16 mouse cellular contexts compared by ENCODE assay signal in the genomic region with DNA sequence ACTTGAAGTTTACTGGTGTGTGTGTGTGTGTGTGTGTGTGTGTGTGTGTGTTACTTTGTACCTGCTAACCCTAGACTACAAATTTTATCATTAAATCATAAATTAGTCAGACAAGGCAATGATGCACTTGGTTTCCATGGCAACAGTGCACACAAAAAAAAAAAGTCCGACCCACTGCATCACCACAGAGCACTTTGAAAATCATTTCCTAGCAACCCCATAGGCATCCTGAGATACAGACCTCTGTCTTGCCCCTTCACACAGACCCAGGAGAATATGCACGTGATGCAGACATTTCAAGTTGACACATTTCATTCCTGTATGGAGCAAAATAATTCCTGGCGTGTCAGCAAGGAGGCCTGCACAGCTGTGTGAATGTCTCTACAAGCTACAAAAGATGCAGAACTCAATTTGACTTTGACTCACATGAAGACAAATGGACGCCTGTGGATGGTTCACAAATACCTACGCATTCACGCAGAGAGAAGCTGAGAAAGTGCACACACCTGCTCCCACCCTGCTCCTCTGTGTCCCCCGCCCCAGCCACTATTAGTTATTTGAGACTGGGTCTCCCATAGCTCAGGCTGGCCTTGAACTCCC. TPM values are rescaled to one million over a fixed set of nuclear protein-coding genes. Genes with fewer than 3 reads are reported as not detected.
A peak's percentile ranks its signal among the peaks of the same experiment; 100 is the strongest.
DNase-seq lines count a peak whose midpoint lies in the region; ATAC-seq lines count a peak whose summit lies in the region.
"Had no signal": no experiment of that assay in that cellular context is flagged by ENCODE, and none has a peak within 500 bp of the region (broad histone marks: within the 10 kb centered on the region; RNA-seq: fewer than 3 reads in every experiment).

No protein-coding gene starts in this region.

- H3K27me3 ChIP-seq in forebrain, embryonic 13.5 days = no peaks in the 10 kb centered on the region
- no peaks in the 10 kb centered on the region for H3K27me3 ChIP-seq in forebrain, embryonic 12.5 days
- no peaks in the 10 kb centered on the region for H3K27me3 ChIP-seq in midbrain, embryonic 11.5 days (ENCODE audit: control insufficient read depth, insufficient read depth, low read length)
- no peaks in the 10 kb centered on the region for H3K27me3 ChIP-seq in midbrain, embryonic 10.5 days (ENCODE audit: low read depth, poor library complexity, severe bottlenecking)
- H3K27me3 ChIP-seq in hindbrain, embryonic 16.5 days (replicated peaks; ENCODE audit: control insufficient read depth, insufficient read depth, low read length) = no peaks in the 10 kb centered on the region
- H3K27me3 ChIP-seq in neural tube, embryonic 15.5 days (replicated peaks) = no peaks in the 10 kb centered on the region
- H3K27me3 ChIP-seq: heart, embryonic 15.5 days; limb, embryonic 13.5 days had no signal

- H3K4me3 ChIP-seq in forebrain, embryonic 13.5 days = no peak overlapping the region
- H3K4me3 ChIP-seq in forebrain, embryonic 12.5 days (replicated peaks) = no peak overlapping the region
- H3K4me3 ChIP-seq in midbrain, embryonic 11.5 days (ENCODE audit: low read depth, low read length) = no peak overlapping the region
- H3K4me3 ChIP-seq in midbrain, embryonic 10.5 days = no peak overlapping the region
- H3K4me3 ChIP-seq in hindbrain, embryonic 16.5 days (ENCODE audit: low read length) = no peak overlapping the region
- no peak overlapping the region for H3K4me3 ChIP-seq in neural tube, embryonic 15.5 days (replicated peaks)
- H3K4me3 ChIP-seq: heart, embryonic 15.5 days; limb, embryonic 13.5 days had no signal

- ATAC-seq in forebrain, embryonic 13.5 days = peak; percentile 45; the same call in 1 of the 2 replicates
- ATAC-seq in forebrain, embryonic 12.5 days (ENCODE audit: low FRiP score) = no peak
- no peak for ATAC-seq in midbrain, embryonic 11.5 days (ENCODE audit: low FRiP score)
- peak; percentile 50; the same call in 1 of the 2 replicates for ATAC-seq in hindbrain, embryonic 16.5 days
- ATAC-seq in neural tube, embryonic 15.5 days (ENCODE audit: low FRiP score) = peak; percentile 45; the same call in 1 of the 2 replicates
- ATAC-seq in erythroblast, adult 5-6 weeks (replicated peaks; ENCODE audit: low FRiP score, poor library complexity, severe bottlenecking) = no peak

- peak; percentile 68 for DNase-seq in midbrain, embryonic 11.5 days (ENCODE audit: low spot score, missing footprints)
- no peak for DNase-seq in midbrain, embryonic 10.5 days (ENCODE audit: low spot score)
- no peak for DNase-seq in thymus, postnatal 25 days
- DNase-seq: cerebellum, adult 11 months; kidney, adult 9 months; lung, postnatal 14 days; right cerebral cortex, postnatal 14 days; thymus, postnatal 14 days had no signal

- no peaks in the 10 kb centered on the region for H3K4me1 ChIP-seq in forebrain, embryonic 13.5 days
- peaks cover 7% of the 10 kb centered on the region for H3K4me1 ChIP-seq in forebrain, embryonic 12.5 days
- no peaks in the 10 kb centered on the region for H3K4me1 ChIP-seq in midbrain, embryonic 11.5 days (ENCODE audit: control insufficient read depth, insufficient read depth, low read length)
- peaks cover 16% of the 10 kb centered on the region for H3K4me1 ChIP-seq in midbrain, embryonic 10.5 days
- peaks cover 8% of the 10 kb centered on the region for H3K4me1 ChIP-seq in hindbrain, embryonic 16.5 days (ENCODE audit: control insufficient read depth, insufficient read depth, low read depth, low read length)
- H3K4me1 ChIP-seq in neural tube, embryonic 15.5 days = 0 out of 2 replicates have a peak, but pooled peaks cover 11% of the 10 kb centered on the region
- H3K4me1 ChIP-seq: heart, embryonic 15.5 days; limb, embryonic 13.5 days had no signal

- WGBS in forebrain, embryonic 13.5 days = 64% methylated on average over 7 of the region's 7 CpGs
- WGBS in forebrain, embryonic 12.5 days = 68% methylated on average over 7 of the region's 7 CpGs
- 56% methylated on average over 7 of the region's 7 CpGs for WGBS in midbrain, embryonic 11.5 days
- WGBS in midbrain, embryonic 10.5 days = 67% methylated on average over 7 of the region's 7 CpGs
- 45% methylated on average over 7 of the region's 7 CpGs for WGBS in hindbrain, embryonic 16.5 days
- WGBS in neural tube, embryonic 15.5 days = 43% methylated on average over 7 of the region's 7 CpGs

- H3K9ac ChIP-seq in forebrain, embryonic 13.5 days = no peak overlapping the region
- H3K9ac ChIP-seq in forebrain, embryonic 12.5 days = no peak overlapping the region
- H3K9ac ChIP-seq in midbrain, embryonic 11.5 days (ENCODE audit: low read length) = no peak overlapping the region
- no peak overlapping the region for H3K9ac ChIP-seq in hindbrain, embryonic 16.5 days (ENCODE audit: low read depth, low read length)
- H3K9ac ChIP-seq in neural tube, embryonic 15.5 days (replicated peaks) = no peak overlapping the region
- H3K9ac ChIP-seq: heart, embryonic 15.5 days; limb, embryonic 13.5 days had no signal

- H3K9me3 ChIP-seq in forebrain, embryonic 13.5 days (replicated peaks) = no peaks in the 10 kb centered on the region
- H3K9me3 ChIP-seq in forebrain, embryonic 12.5 days = no peaks in the 10 kb centered on the region
- H3K9me3 ChIP-seq in midbrain, embryonic 11.5 days (ENCODE audit: control insufficient read depth, low read length) = no peaks in the 10 kb centered on the region
- H3K9me3 ChIP-seq in midbrain, embryonic 10.5 days (replicated peaks) = no peaks in the 10 kb centered on the region
- no peaks in the 10 kb centered on the region for H3K9me3 ChIP-seq in hindbrain, embryonic 16.5 days (ENCODE audit: control insufficient read depth, low read length)
- H3K9me3 ChIP-seq in neural tube, embryonic 15.5 days (replicated peaks) = no peaks in the 10 kb centered on the region
- H3K9me3 ChIP-seq: heart, embryonic 15.5 days; limb, embryonic 13.5 days had no signal

- H3K4me2 ChIP-seq in forebrain, embryonic 13.5 days = no peak overlapping the region
- no peak overlapping the region for H3K4me2 ChIP-seq in forebrain, embryonic 12.5 days
- no peak overlapping the region for H3K4me2 ChIP-seq in midbrain, embryonic 11.5 days
- no peak overlapping the region for H3K4me2 ChIP-seq in hindbrain, embryonic 16.5 days (ENCODE audit: low read length)
- H3K4me2 ChIP-seq in neural tube, embryonic 15.5 days = no peak overlapping the region
- H3K4me2 ChIP-seq: heart, embryonic 15.5 days; limb, embryonic 13.5 days had no signal

- H3K27ac ChIP-seq in forebrain, embryonic 13.5 days = no peak overlapping the region
- no peak overlapping the region for H3K27ac ChIP-seq in forebrain, embryonic 12.5 days
- no peak overlapping the region for H3K27ac ChIP-seq in midbrain, embryonic 11.5 days (ENCODE audit: low read depth, low read length)
- no peak overlapping the region for H3K27ac ChIP-seq in midbrain, embryonic 10.5 days (replicated peaks)
- H3K27ac ChIP-seq in hindbrain, embryonic 16.5 days (ENCODE audit: low read depth, low read length) = no peak overlapping the region
- no peak overlapping the region for H3K27ac ChIP-seq in neural tube, embryonic 15.5 days (replicated peaks)
- H3K27ac ChIP-seq: heart, embryonic 15.5 days; limb, embryonic 13.5 days; stomach, postnatal 0 days had no signal

- H3K36me3 ChIP-seq in forebrain, embryonic 13.5 days (ENCODE audit: poor library complexity, severe bottlenecking) = no peaks in the 10 kb centered on the region
- no peaks in the 10 kb centered on the region for H3K36me3 ChIP-seq in forebrain, embryonic 12.5 days (replicated peaks)
- no peaks in the 10 kb centered on the region for H3K36me3 ChIP-seq in midbrain, embryonic 11.5 days (ENCODE audit: control insufficient read depth, insufficient read depth, low read length)
- H3K36me3 ChIP-seq in midbrain, embryonic 10.5 days = no peaks in the 10 kb centered on the region
- no peaks in the 10 kb centered on the region for H3K36me3 ChIP-seq in hindbrain, embryonic 16.5 days (ENCODE audit: control insufficient read depth, insufficient read depth, low read length)
- no peaks in the 10 kb centered on the region for H3K36me3 ChIP-seq in neural tube, embryonic 15.5 days
- H3K36me3 ChIP-seq: heart, embryonic 15.5 days; limb, embryonic 13.5 days had no signal

RNA-seq across cellular contexts. Expression of a gene that starts 53.9 kb away (rescaled TPM):
- polyA plus RNA-seq in forebrain, embryonic 13.5 days (2015; fragmentation: Nextera tagmentation; extraction: Ambion mirVana) = 2.3 and 3.8 TPM in 2 replicates
- polyA plus RNA-seq in forebrain, embryonic 12.5 days (2016; fragmentation: Nextera tagmentation; extraction: Ambion mirVana) = 3.7 and 4.0 TPM in 2 replicates
- polyA plus RNA-seq in midbrain, embryonic 11.5 days (2014; fragmentation: Nextera tagmentation; extraction: Ambion mirVana) = 1.9 and 2.3 TPM in 2 replicates
- 1.3 and 1.5 TPM in 2 replicates for polyA plus RNA-seq in midbrain, embryonic 10.5 days (2016; fragmentation: Nextera tagmentation; extraction: Ambion mirVana)
- 7.5 and 8.9 TPM in 2 replicates for polyA plus RNA-seq in hindbrain, embryonic 16.5 days (2015; fragmentation: Nextera tagmentation; extraction: Ambion mirVana)
- 8.5 and 9.7 TPM in 2 replicates for polyA plus RNA-seq in neural tube, embryonic 15.5 days (2015; fragmentation: Nextera tagmentation; extraction: Ambion mirVana)
- 1.5 TPM in 1 of 2 replicates, not detected in the other for total RNA-seq in erythroblast, adult 5-6 weeks (2015; ENCODE audit: low replicate concordance)
- 0.26 TPM in 1 of 2 replicates, not detected in the other for total RNA-seq in erythroblast, adult 5-6 weeks (2017; ENCODE audit: low replicate concordance)

Comparison
In these comparisons a context has a peak if more than half of its experiments do, and no peak if none do; other contexts are left out.
1. ATAC-seq: peak in forebrain, embryonic 13.5 days (single experiment), hindbrain, embryonic 16.5 days (single experiment) and neural tube, embryonic 15.5 days (single experiment); none in forebrain, embryonic 12.5 days (single experiment), midbrain, embryonic 11.5 days (single experiment) and erythroblast, adult 5-6 weeks (single experiment).